ENCODE assay signal across 13 mouse cellular contexts in genomic region chr4:47309886-47310625, GRCm38 (mm10). TPM values are rescaled to one million over a fixed set of nuclear protein-coding genes. Genes with fewer than 3 reads are reported as not detected.
DNase-seq lines count a peak whose midpoint lies in the region; ATAC-seq and TF ChIP-seq lines count a peak whose summit lies in the region.
"Had no signal": no experiment of that assay in that cellular context is flagged by ENCODE, and none has a peak within 500 bp of the region (broad histone marks: within the 10 kb centered on the region; RNA-seq: fewer than 3 reads in every experiment).

No protein-coding gene starts in this region.

- H3K4me3 ChIP-seq in C2C12 (ENCODE audit: insufficient read depth, poor library complexity, severe bottlenecking) = no peak overlapping the region
- no peak overlapping the region for H3K4me3 ChIP-seq in intestine, postnatal 0 days (ENCODE audit: low read depth, low read length)
- H3K4me3 ChIP-seq in midbrain, embryonic 14.5 days (replicated peaks; ENCODE audit: low read depth, low read length) = no peak overlapping the region
- no peak overlapping the region for H3K4me3 ChIP-seq in midbrain, embryonic 16.5 days (ENCODE audit: low read depth, low read length)
- H3K4me3 ChIP-seq: hindbrain, embryonic 15.5 days; liver, embryonic 15.5 days; midbrain, embryonic 13.5 days; neural tube, embryonic 13.5 days had no signal

- peak; percentile 87 for DNase-seq in Muller cell, postnatal 12 days (ENCODE audit: inconsistent ontology term)
- peak; percentile 63 to 69 for DNase-seq in thymus, postnatal 10 days (ENCODE audit: low spot score in 2 of 2)
- no peak for DNase-seq in midbrain, embryonic 14.5 days
- DNase-seq in layer of hippocampus, adult 9-10 months (ENCODE audit: low spot score) = no peak
- DNase-seq: cerebellum, adult 2 months had no signal

- H3K4me2 ChIP-seq in intestine, postnatal 0 days (replicated peaks; ENCODE audit: low read depth) = no peak overlapping the region
- no peak overlapping the region for H3K4me2 ChIP-seq in midbrain, embryonic 14.5 days (ENCODE audit: low read length)
- no peak overlapping the region for H3K4me2 ChIP-seq in midbrain, embryonic 16.5 days (ENCODE audit: low read length)
- H3K4me2 ChIP-seq: hindbrain, embryonic 15.5 days; liver, embryonic 15.5 days; midbrain, embryonic 13.5 days; neural tube, embryonic 13.5 days had no signal

- H3K79me2 ChIP-seq in C2C12 (ENCODE audit: control insufficient read depth, insufficient read depth) = no peaks in the 10 kb centered on the region

- no peaks in the 10 kb centered on the region for H3K79me3 ChIP-seq in C2C12 (ENCODE audit: low read depth)

- no peak overlapping the region for H3ac ChIP-seq in C2C12 (ENCODE audit: control insufficient read depth, insufficient read length, low read depth)

- no peaks in the 10 kb centered on the region for H3K36me3 ChIP-seq in C2C12 (ENCODE audit: control insufficient read depth, insufficient read depth)
- no peaks in the 10 kb centered on the region for H3K36me3 ChIP-seq in intestine, postnatal 0 days (ENCODE audit: control insufficient read depth, insufficient read depth)
- H3K36me3 ChIP-seq in midbrain, embryonic 14.5 days (ENCODE audit: control insufficient read depth, insufficient read depth, low read length) = no peaks in the 10 kb centered on the region
- H3K36me3 ChIP-seq in midbrain, embryonic 16.5 days (ENCODE audit: control insufficient read depth, insufficient read depth, low read length) = no peaks in the 10 kb centered on the region
- H3K36me3 ChIP-seq: G1E; hindbrain, embryonic 15.5 days; liver, embryonic 15.5 days; midbrain, embryonic 13.5 days; neural tube, embryonic 13.5 days had no signal

- H3K9me3 ChIP-seq in intestine, postnatal 0 days (ENCODE audit: control insufficient read depth) = no peaks in the 10 kb centered on the region
- no peaks in the 10 kb centered on the region for H3K9me3 ChIP-seq in midbrain, embryonic 14.5 days (ENCODE audit: control insufficient read depth, low read length)
- H3K9me3 ChIP-seq in midbrain, embryonic 16.5 days (replicated peaks; ENCODE audit: control insufficient read depth, low read length, poor library complexity, severe bottlenecking) = no peaks in the 10 kb centered on the region
- H3K9me3 ChIP-seq: G1E; hindbrain, embryonic 15.5 days; liver, embryonic 15.5 days; midbrain, embryonic 13.5 days; neural tube, embryonic 13.5 days had no signal

- H3K9ac ChIP-seq in intestine, postnatal 0 days (ENCODE audit: low read depth, low read length) = no peak overlapping the region
- no peak overlapping the region for H3K9ac ChIP-seq in midbrain, embryonic 14.5 days (replicated peaks; ENCODE audit: low read length)
- H3K9ac ChIP-seq in midbrain, embryonic 16.5 days (ENCODE audit: low read depth, low read length) = no peak overlapping the region
- H3K9ac ChIP-seq: hindbrain, embryonic 15.5 days; liver, embryonic 15.5 days; midbrain, embryonic 13.5 days; neural tube, embryonic 13.5 days had no signal

- no peaks in the 10 kb centered on the region for H3K27me3 ChIP-seq in C2C12 (ENCODE audit: control insufficient read depth, insufficient read depth, insufficient read length)
- no peaks in the 10 kb centered on the region for H3K27me3 ChIP-seq in intestine, postnatal 0 days (replicated peaks; ENCODE audit: control insufficient read depth, insufficient read depth, low read length)
- H3K27me3 ChIP-seq in midbrain, embryonic 14.5 days (ENCODE audit: control insufficient read depth, insufficient read depth, low read length) = no peaks in the 10 kb centered on the region
- no peaks in the 10 kb centered on the region for H3K27me3 ChIP-seq in midbrain, embryonic 16.5 days (ENCODE audit: control insufficient read depth, insufficient read depth, low read depth, low read length)
- H3K27me3 ChIP-seq: hindbrain, embryonic 15.5 days; liver, embryonic 15.5 days; midbrain, embryonic 13.5 days; neural tube, embryonic 13.5 days had no signal

- TF ChIP-seq CTCF in C2C12 (IDR thresholded peaks at IDR 0.05; ENCODE audit: control insufficient read depth, insufficient read depth, insufficient read length) = no peak
- no peak for TF ChIP-seq CTCF in intestine, postnatal 0 days (IDR thresholded peaks at IDR 0.05; ENCODE audit: low read depth)

- ATAC-seq in intestine, postnatal 0 days = peak; percentile 72
- no peak for ATAC-seq in midbrain, embryonic 14.5 days (ENCODE audit: low FRiP score, low TSS enrichment)
- no peak for ATAC-seq in midbrain, embryonic 16.5 days
- ATAC-seq: midbrain, embryonic 13.5 days had no signal

- H3K27ac ChIP-seq in intestine, postnatal 0 days (ENCODE audit: low read depth, low read length) = no peak overlapping the region
- H3K27ac ChIP-seq in midbrain, embryonic 14.5 days (replicated peaks; ENCODE audit: low read depth, low read length) = no peak overlapping the region
- no peak overlapping the region for H3K27ac ChIP-seq in midbrain, embryonic 16.5 days (ENCODE audit: low read length)
- H3K27ac ChIP-seq: hindbrain, embryonic 15.5 days; liver, embryonic 15.5 days; midbrain, embryonic 13.5 days; neural tube, embryonic 13.5 days had no signal

- no peaks in the 10 kb centered on the region; the same call in 1 of the 2 replicates for H3K4me1 ChIP-seq in intestine, postnatal 0 days (replicated peaks; ENCODE audit: control insufficient read depth, insufficient read depth, low read length)
- no peaks in the 10 kb centered on the region for H3K4me1 ChIP-seq in midbrain, embryonic 14.5 days (ENCODE audit: control insufficient read depth, insufficient read depth, low read length)
- no peaks in the 10 kb centered on the region for H3K4me1 ChIP-seq in midbrain, embryonic 16.5 days (ENCODE audit: control insufficient read depth, insufficient read depth, low read length)
- H3K4me1 ChIP-seq: hindbrain, embryonic 15.5 days; midbrain, embryonic 13.5 days had no signal

- 66% methylated on average over 12 of the region's 12 CpGs for WGBS in intestine, postnatal 0 days
- WGBS in midbrain, embryonic 14.5 days = 88% methylated on average over 12 of the region's 12 CpGs
- WGBS in midbrain, embryonic 16.5 days = 89% methylated on average over 12 of the region's 12 CpGs

TF ChIP-seq in C2C12, 6 proteins besides CTCF, POLR2A, EP300 and RAD21:
- TF ChIP-seq FOSL1 (IDR thresholded peaks at IDR 0.05; ENCODE audit: insufficient read depth, low read length, poor library complexity, severe bottlenecking) = peak; percentile 33
- no peak for TF ChIP-seq USF1 (IDR thresholded peaks at IDR 0.05; ENCODE audit: low read depth)
- peak; percentile 75 for TF ChIP-seq MAX (IDR thresholded peaks at IDR 0.05)
- TF ChIP-seq MYOD1 (IDR thresholded peaks at IDR 0.05; ENCODE audit: control insufficient read depth, insufficient read length, low read depth) = peak; percentile 41
- TF ChIP-seq CEBPB (IDR thresholded peaks at IDR 0.05; ENCODE audit: low read depth) = peak; percentile 6
- TF ChIP-seq MYOG (IDR thresholded peaks at IDR 0.05; ENCODE audit: control insufficient read depth, extremely low read depth, insufficient read length) = no peak
TF ChIP-seq in C2C12: peak in this region for 4.

RNA-seq across cellular contexts. Expression of gene Tgfbr1, which starts 43.0 kb away (rescaled TPM):
- 2.4 TPM for polyA plus RNA-seq in C2C12 (2012; fragmentation: generic; extraction: Trizol)
- 9.6 and 9.9 TPM in 2 replicates for polyA plus RNA-seq in intestine, postnatal 0 days (2015; fragmentation: Nextera tagmentation; extraction: Ambion mirVana)
- polyA plus RNA-seq in midbrain, embryonic 14.5 days (2014; fragmentation: Nextera tagmentation; extraction: Ambion mirVana) = 33.9 and 57.4 TPM in 2 replicates
- polyA plus RNA-seq in midbrain, embryonic 16.5 days (2015; fragmentation: Nextera tagmentation; extraction: Ambion mirVana) = 30.2 and 37.8 TPM in 2 replicates

Comparison
In these comparisons a context has a peak if more than half of its experiments do, and no peak if none do; other contexts are left out.
1. DNase-seq: peak in Muller cell, postnatal 12 days (single experiment) and thymus, postnatal 10 days (2 of 2); none in midbrain, embryonic 14.5 days (single experiment) and layer of hippocampus, adult 9-10 months (single experiment).